Mouse (Mus musculus) kidney, adult 2 months (tissue): Measurements from ENCODE around the gene Myh6. TPM values are rescaled to one million over a fixed set of nuclear protein-coding genes. Genes with fewer than 3 reads are reported as not detected.

Source experiments
- DNase-seq: peaks from one replicate; pipeline ENCODE4 v3.0.0; 2021
- H3K27ac ChIP-seq: fragments of 200-500 bp; 2 replicates; pipeline ENCODE4 v1.5.1; 2012; ENCODE audit warnings: low read depth, low read length, control low read depth, inconsistent platforms; ENCODE audit not compliant: insufficient read depth
- H3K27me3 ChIP-seq: fragments of 200-500 bp; replicated peaks from 2 replicates; pipeline ENCODE4 v1.6.1; 2012; ENCODE audit warnings: mild to moderate bottlenecking, moderate library complexity, low read length, inconsistent platforms; ENCODE audit not compliant: control insufficient read depth, insufficient read depth
- H3K36me3 ChIP-seq: fragments of 200-500 bp; 2 replicates; pipeline ENCODE4 v1.6.1; 2012; ENCODE audit warnings: mild to moderate bottlenecking, moderate library complexity, low read length, inconsistent platforms; ENCODE audit not compliant: control insufficient read depth, insufficient read depth
- H3K4me1 ChIP-seq: fragments of 200-500 bp; 2 replicates; pipeline ENCODE4 v1.6.1; 2011; ENCODE audit warnings: low read length; ENCODE audit not compliant: control insufficient read depth, insufficient read depth
- H3K4me3 ChIP-seq: fragments of 200-500 bp; 2 replicates; pipeline ENCODE4 v1.5.1; 2011; ENCODE audit warnings: mild to moderate bottlenecking, low read depth, low read length, control low read depth; ENCODE audit not compliant: insufficient read depth
- CTCF ChIP-seq: fragments of 200-500 bp; conservative IDR thresholded peaks from 2 replicates; pipeline ENCODE4 v1.5.1; 2011; ENCODE audit warnings: low read depth, mild to moderate bottlenecking, control low read depth, low read length, moderate library complexity, mixed read lengths; ENCODE audit not compliant: insufficient read depth, insufficient read length
- POLR2A ChIP-seq: fragments of 200-500 bp; IDR thresholded peaks from one replicate; pipeline ENCODE4 v1.6.1; 2011; ENCODE audit warnings: low read depth, low read length, control low read depth
- WGBS: fragments of 180-500 bp; shearing (Covaris S2); methylation state at CpG from one replicate; pipeline ENCODE4 v1.1.7; 2018; 5-methylcytosine and 5-hydroxymethylcytosine counted together
- polyA plus RNA-seq: library from polyadenylated mRNA; depleted of rRNA; stranded (reverse); fragments of >200 nt; gene quantifications from 2 replicates; pipeline ENCODE4 v1.2.3, GENCODE M21; 2012

The Myh6 gene
- polyA plus RNA-seq, 1 experiment = 0.75 TPM

GRCm38 (mm10) chr14:55007120-55007908, 40.6 kb upstream of the Myh6 start:
- WGBS = 92% methylated on average over 9 of the region's 9 CpGs
- no peak overlapping the region for H3K27ac ChIP-seq

GRCm38 (mm10) chr14:55006541-55006940, 39.8 kb upstream of the Myh6 start:
- TF ChIP-seq CTCF (no peak), POLR2A (no peak)
- no peaks in the 10 kb centered on the region for H3K27me3 ChIP-seq
- no peaks in the 10 kb centered on the region for H3K36me3 ChIP-seq
- no peak overlapping the region for H3K4me3 ChIP-seq
- 79% methylated on average over 3 of the region's 3 CpGs for WGBS
- H3K27ac ChIP-seq = no peak overlapping the region
- H3K4me1 ChIP-seq = no peaks in the 10 kb centered on the region
- no peak for DNase-seq

More at GRCm38 (mm10) chr14:55007120-55007908, 40.6 kb upstream of the Myh6 start:
- no peak for TF ChIP-seq CTCF
- TF ChIP-seq POLR2A = no peak
- H3K4me3 ChIP-seq = no peak overlapping the region
- H3K4me1 ChIP-seq = no peaks in the 10 kb centered on the region
- DNase-seq = no peak
- H3K36me3 ChIP-seq = no peaks in the 10 kb centered on the region
- no peaks in the 10 kb centered on the region for H3K27me3 ChIP-seq

- WGBS = 93% methylated on average over 8 of the region's 8 CpGs
- Histone ChIP-seq H3K27ac (no peak overlapping the region), H3K27me3 (no peaks in the 10 kb centered on the region), H3K4me3 (no peak overlapping the region), H3K4me1 (no peaks in the 10 kb centered on the region), H3K36me3 (no peaks in the 10 kb centered on the region)
- TF ChIP-seq POLR2A = no peak
- no peak for TF ChIP-seq CTCF
- DNase-seq = no peak
These were observed 39.2 kb upstream of the Myh6 start for GRCm38 (mm10) chr14:55005967-55006366.

- no peak overlapping the region for H3K27ac ChIP-seq
- H3K36me3 ChIP-seq = no peaks in the 10 kb centered on the region
- H3K4me1 ChIP-seq = no peaks in the 10 kb centered on the region
- TF ChIP-seq CTCF (no peak), POLR2A (no peak)
- DNase-seq = no peak
- no peak overlapping the region for H3K4me3 ChIP-seq
- WGBS = 76% methylated on average over 2 of the region's 2 CpGs
- H3K27me3 ChIP-seq = no peaks in the 10 kb centered on the region
These were observed 38.8 kb upstream of the Myh6 start for GRCm38 (mm10) chr14:55005506-55005905.

GRCm38 (mm10) chr14:55003878-55004855, 37.4 kb upstream of the Myh6 start:
- Histone ChIP-seq H3K27ac (no peak overlapping the region), H3K27me3 (no peaks in the 10 kb centered on the region), H3K4me3 (no peak overlapping the region), H3K36me3 (no peaks in the 10 kb centered on the region), H3K4me1 (no peaks in the 10 kb centered on the region)
- no peak for TF ChIP-seq POLR2A
- no peak for TF ChIP-seq CTCF
- no peak for DNase-seq
- 82% methylated on average over 18 of the region's 18 CpGs for WGBS

GRCm38 (mm10) chr14:55002687-55003120, 36.0 kb upstream of the Myh6 start:
- no peak overlapping the region for H3K27ac ChIP-seq
- TF ChIP-seq CTCF (no peak), POLR2A (no peak)
- H3K27me3 ChIP-seq = no peaks in the 10 kb centered on the region
- no peaks in the 10 kb centered on the region for H3K36me3 ChIP-seq
- 62% methylated on average over 7 of the region's 7 CpGs for WGBS
- no peak for DNase-seq
- H3K4me3 ChIP-seq = no peak overlapping the region
- H3K4me1 ChIP-seq = no peaks in the 10 kb centered on the region
